ENCODE assay signal across 8 mouse cellular contexts in the genomic region with DNA sequence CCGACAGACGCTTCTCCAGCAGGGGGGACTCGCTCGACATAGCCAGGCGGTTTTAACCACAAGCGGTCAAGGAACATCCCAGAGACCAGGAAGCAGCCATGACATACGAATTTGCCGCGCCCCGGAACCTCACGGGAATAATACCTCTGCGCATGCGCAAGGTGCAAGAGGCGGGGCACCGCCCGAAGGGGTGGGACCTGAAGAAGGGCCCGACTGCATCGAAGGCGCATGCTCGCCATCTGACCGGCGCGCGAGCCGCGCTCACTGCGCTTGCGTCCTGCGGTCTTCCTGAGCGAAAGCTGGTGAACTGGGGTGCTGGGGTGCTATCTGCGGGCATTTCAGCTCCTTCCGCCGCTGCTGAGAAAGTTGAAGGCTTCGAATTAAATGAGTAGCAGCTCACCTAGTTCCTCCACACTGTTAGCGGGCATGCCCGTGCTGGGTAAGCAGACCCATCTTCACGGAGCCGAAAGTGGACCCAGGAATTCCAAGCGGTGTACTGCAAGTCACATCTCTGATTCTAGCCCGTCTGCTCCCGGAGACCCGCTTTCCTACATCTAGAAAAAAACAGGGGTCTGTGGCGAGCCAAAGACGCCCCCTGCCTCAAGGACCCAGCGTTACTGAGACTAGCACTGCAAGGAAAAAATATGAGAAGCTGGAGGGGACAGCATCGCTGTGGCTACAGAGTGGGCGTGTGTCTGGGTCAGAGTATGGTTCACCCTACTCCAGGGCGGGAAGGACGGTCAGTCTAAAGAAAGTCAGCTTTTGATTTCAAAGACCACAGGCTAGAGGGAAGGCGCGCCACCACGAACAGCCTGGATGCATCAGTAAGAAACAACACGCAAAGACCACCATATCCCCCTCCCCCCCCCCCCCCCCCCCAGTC. TPM values are rescaled to one million over a fixed set of nuclear protein-coding genes. Genes with fewer than 3 reads are reported as not detected.
DNase-seq lines count a peak whose midpoint lies in the region; ATAC-seq and TF ChIP-seq lines count a peak whose summit lies in the region.

A gene (minus strand): TSS at position 172 of the 883 bp plus-strand sequence.

- no peaks in the 10 kb centered on the region; the same call in 1 of the 2 replicates for H3K36me3 ChIP-seq in ES-Bruce4 (ENCODE audit: control insufficient read depth, insufficient read depth, low read length, poor library complexity, severe bottlenecking)
- peaks cover 7% of the 10 kb centered on the region for H3K36me3 ChIP-seq in forebrain, embryonic 13.5 days (ENCODE audit: poor library complexity, severe bottlenecking)
- H3K36me3 ChIP-seq in liver, postnatal 0 days (replicated peaks; ENCODE audit: insufficient read depth, low read length), result peaks cover 14% of the 10 kb centered on the region; the same call in 1 of the 2 replicates
- H3K36me3 ChIP-seq in neural tube, embryonic 14.5 days (ENCODE audit: control insufficient read depth, insufficient read depth, low read length), result no peaks in the 10 kb centered on the region

- peak within 1 kb of the TSS; percentile 95 for H3K4me3 ChIP-seq in ES-Bruce4 (ENCODE audit: low read depth, low read length)
- peak within 1 kb of the TSS; percentile 89 for H3K4me3 ChIP-seq in forebrain, embryonic 13.5 days
- peak within 1 kb of the TSS; percentile 89 for H3K4me3 ChIP-seq in liver, postnatal 0 days (ENCODE audit: low read depth, low read length)
- H3K4me3 ChIP-seq in neural tube, embryonic 14.5 days (ENCODE audit: low read depth, low read length), result peak within 1 kb of the TSS; percentile 68

- WGBS in forebrain, embryonic 13.5 days, result under 1% methylated on average over 53 of the region's 53 CpGs
- WGBS in large intestine, adult 2 months, result 2% methylated on average over 53 of the region's 53 CpGs
- 1% methylated on average over 53 of the region's 53 CpGs for WGBS in liver, postnatal 0 days (ENCODE audit: insufficient replicate concordance)
- WGBS in neural tube, embryonic 14.5 days, result under 1% methylated on average over 53 of the region's 53 CpGs

- no peak for TF ChIP-seq EP300 in ES-Bruce4 (IDR thresholded peaks at IDR 0.05; ENCODE audit: insufficient read depth, low read depth, low read length)
- TF ChIP-seq EP300 in liver, postnatal 0 days (IDR thresholded peaks at IDR 0.05; ENCODE audit: low read depth), result no peak

- no peaks in the 10 kb centered on the region for H3K27me3 ChIP-seq in ES-Bruce4 (ENCODE audit: control insufficient read depth, insufficient read depth, low read length, poor library complexity, severe bottlenecking)
- H3K27me3 ChIP-seq in forebrain, embryonic 13.5 days, result no peaks in the 10 kb centered on the region
- no peaks in the 10 kb centered on the region for H3K27me3 ChIP-seq in liver, postnatal 0 days (ENCODE audit: insufficient read depth, low read length)
- H3K27me3 ChIP-seq in neural tube, embryonic 14.5 days (ENCODE audit: control insufficient read depth, insufficient read depth, low read length), result no peaks in the 10 kb centered on the region

- no peak within 1 kb of the TSS for H3K27ac ChIP-seq in ES-Bruce4 (ENCODE audit: insufficient read depth, low read length)
- peak within 1 kb of the TSS; percentile 57 for H3K27ac ChIP-seq in forebrain, embryonic 13.5 days
- peak within 1 kb of the TSS; percentile 73 for H3K27ac ChIP-seq in liver, postnatal 0 days (ENCODE audit: low read depth)
- peak within 1 kb of the TSS; percentile 80 for H3K27ac ChIP-seq in neural tube, embryonic 14.5 days (ENCODE audit: low read depth, low read length)

- peak; percentile 97 for ATAC-seq in cerebellum, adult (ENCODE audit: insufficient number of reproducible peaks, low FRiP score, low TSS enrichment)
- ATAC-seq in forebrain, embryonic 13.5 days, result peak; percentile 97
- peak; percentile 97 for ATAC-seq in liver, postnatal 0 days
- ATAC-seq in neural tube, embryonic 14.5 days (ENCODE audit: low read depth), result peak; percentile 96

- peak; percentile 89 for TF ChIP-seq POLR2A in ES-Bruce4 (IDR thresholded peaks at IDR 0.05; ENCODE audit: insufficient read depth, low read length)

- intact Hi-C loops in heart, postnatal 10 days (cut with DNase I), result loop anchor here (5.0 kb wide), 2 partner anchors 200 to 345 kb away; no protein-coding TSS in a partner anchor

- H3K4me1 ChIP-seq in ES-Bruce4 (ENCODE audit: control insufficient read depth, insufficient read depth, low read length), result no peaks in the 10 kb centered on the region
- peaks cover 9% of the 10 kb centered on the region for H3K4me1 ChIP-seq in forebrain, embryonic 13.5 days
- H3K4me1 ChIP-seq in liver, postnatal 0 days (ENCODE audit: insufficient read depth), result peaks cover 6% of the 10 kb centered on the region; the same call in 1 of the 2 replicates
- peaks cover 4% of the 10 kb centered on the region for H3K4me1 ChIP-seq in neural tube, embryonic 14.5 days (ENCODE audit: control insufficient read depth, insufficient read depth, low read length)

- 0 out of 2 replicates have a peak, but pooled peaks cover 3% of the 10 kb centered on the region for H3K9me3 ChIP-seq in ES-Bruce4 (replicated peaks; ENCODE audit: control insufficient read depth, insufficient read depth, low read length, poor library complexity, severe bottlenecking)
- peaks cover 4% of the 10 kb centered on the region; the same call in 1 of the 2 replicates for H3K9me3 ChIP-seq in forebrain, embryonic 13.5 days (replicated peaks)
- peaks cover 9% of the 10 kb centered on the region; the same call in 1 of the 2 replicates for H3K9me3 ChIP-seq in liver, postnatal 0 days (ENCODE audit: low read length)
- no peaks in the 10 kb centered on the region for H3K9me3 ChIP-seq in neural tube, embryonic 14.5 days (ENCODE audit: control insufficient read depth, low read length)

- H3K4me2 ChIP-seq in forebrain, embryonic 13.5 days, result peak within 1 kb of the TSS; percentile 99
- peak within 1 kb of the TSS; percentile 79 for H3K4me2 ChIP-seq in liver, postnatal 0 days (ENCODE audit: low read depth, low read length)
- peak within 1 kb of the TSS; percentile 97 for H3K4me2 ChIP-seq in neural tube, embryonic 14.5 days (ENCODE audit: low read depth, low read length)

- DNase-seq in heart, postnatal 10 days, result peak; percentile 96 to 97
- DNase-seq in large intestine, adult 2 months (ENCODE audit: low read depth, low spot score), result peak; percentile 88
- DNase-seq in liver, postnatal 0 days, result peak; percentile 98
- DNase-seq in testis, postnatal 10 days (ENCODE audit: low spot score), result peak; percentile 97

- peak within 1 kb of the TSS; percentile 74 for H3K9ac ChIP-seq in ES-Bruce4 (ENCODE audit: low read depth, poor library complexity, severe bottlenecking)
- peak within 1 kb of the TSS; percentile 83 for H3K9ac ChIP-seq in forebrain, embryonic 13.5 days
- H3K9ac ChIP-seq in liver, postnatal 0 days (replicated peaks), result peak within 1 kb of the TSS; percentile 88
- peak within 1 kb of the TSS; percentile 60 for H3K9ac ChIP-seq in neural tube, embryonic 14.5 days (replicated peaks; ENCODE audit: low read depth, low read length)

- no peak for TF ChIP-seq CTCF in ES-Bruce4 (IDR thresholded peaks at IDR 0.05; ENCODE audit: low read depth, low read length)
- TF ChIP-seq CTCF in liver, postnatal 0 days (IDR thresholded peaks at IDR 0.05; ENCODE audit: low read depth), result peak; percentile 31

RNA-seq across cellular contexts. Expression of the gene that starts here (rescaled TPM):
- 32.3 and 33.2 TPM in 2 replicates for polyA plus RNA-seq in ES-Bruce4 (2011; ENCODE audit: insufficient read depth, insufficient read length, low read depth, missing spikeins)
- 73.6 and 75.1 TPM in 2 replicates for polyA plus RNA-seq in forebrain, embryonic 13.5 days (2015; fragmentation: Nextera tagmentation; extraction: Ambion mirVana)
- total RNA-seq in heart, postnatal 10 days (2021), result 1 to 10 TPM; 5.3 to 5.9 TPM
- 21.8 and 24.1 TPM in 2 replicates for polyA plus RNA-seq in large intestine, adult 2 months (2012; rRNA removed)
- 25.7 and 26.1 TPM in 2 replicates for polyA plus RNA-seq in liver, postnatal 0 days (2015; fragmentation: Nextera tagmentation; extraction: Ambion mirVana)
- polyA plus RNA-seq in neural tube, embryonic 14.5 days (2014; fragmentation: Nextera tagmentation; extraction: Ambion mirVana), result 19.9 and 21.1 TPM in 2 replicates
